Mouse (Mus musculus): Measurements from ENCODE around the gene Pir.

Gene Pir

GRCm38 (mm10) chrX:164419471-164419939, 150.3 kb downstream of the Pir start, which contains the start of gene Piga:
TSS of gene Piga (plus strand) at chrX:164419787.
- peak; percentile 100 for ATAC-seq (ENCODE audit: insufficient number of reproducible peaks, low FRiP score, low TSS enrichment)

GRCm38 (mm10) chrX:164419955-164420354, 150.8 kb downstream of the Pir start:
- ATAC-seq (ENCODE audit: insufficient number of reproducible peaks, low FRiP score, low TSS enrichment): peak; percentile 16; the same call in 1 of the 2 replicates

GRCm38 (mm10) chrX:164420518-164420917, 151.3 kb downstream of the Pir start:
- ATAC-seq (ENCODE audit: insufficient number of reproducible peaks, low FRiP score, low TSS enrichment): no peak

Data from cerebellum, adult (tissue).